Mouse (Mus musculus): Measurements from ENCODE around the gene Ptch1. TPM values are rescaled to one million over a fixed set of nuclear protein-coding genes. Genes with fewer than 3 reads are reported as not detected.

Gene Ptch1
- total RNA-seq, 1 experiment = 21.6 TPM

- DNase-seq (ENCODE audit: low read depth, low spot score) = no peak
- Histone ChIP-seq H3K4me1 (ENCODE audit: control insufficient read depth in 2 of 2, insufficient read depth in 2 of 2, low read length in 2 of 2, poor library complexity in 1 of 2) (peaks cover 12 to 33% of the 10 kb centered on the region in 2 experiments; a peak in 3 of 4 replicates), H3K27ac (ENCODE audit: insufficient read depth, low read depth, low read length, poor library complexity, severe bottlenecking) (no peak overlapping the region), H3K9ac (ENCODE audit: insufficient read depth, low read depth, low read length, poor library complexity, severe bottlenecking) (no peak overlapping the region), H3K9me3 (ENCODE audit: control insufficient read depth, insufficient read depth, low read depth, low read length) (no peaks in the 10 kb centered on the region), H3K4me3 (ENCODE audit: insufficient read depth in 1 of 2, low read depth in 1 of 2, low read length in 2 of 2, poor library complexity in 1 of 2, severe bottlenecking in 1 of 2) (no peak overlapping the region), H3K36me3 (ENCODE audit: control insufficient read depth, insufficient read depth, low read length, poor library complexity, severe bottlenecking) (peaks cover 12% of the 10 kb centered on the region)
- TF ChIP-seq MAFK (IDR thresholded peaks at IDR 0.05; ENCODE audit: insufficient read depth, low read depth, low read length) (no peak), CHD2 (IDR thresholded peaks at IDR 0.05; ENCODE audit: low read depth, low read length) (no peak), ZNF384 (IDR thresholded peaks at IDR 0.05; ENCODE audit: low read depth, low read length) (no peak), HCFC1 (IDR thresholded peaks at IDR 0.05; ENCODE audit: borderline replicate concordance, insufficient read depth, low read length) (no peak), ZC3H11A (IDR thresholded peaks at IDR 0.05; ENCODE audit: borderline replicate concordance, low read depth, low read length) (no peak)
- in situ Hi-C loops (cut with MboI; ENCODE audit: low sequenced_read_pairs in 2 of 2, unreplicated experiment in 2 of 2) = no loop called here
Measured at GRCm38 (mm10) chr13:63554569-63554968, 18.8 kb downstream of the Ptch1 start.

- in situ Hi-C loops (cut with MboI; ENCODE audit: low sequenced_read_pairs in 2 of 2, unreplicated experiment in 2 of 2) = no loop called here
- Histone ChIP-seq H3K36me3 (ENCODE audit: control insufficient read depth, insufficient read depth, low read length, poor library complexity, severe bottlenecking) (peaks cover 8% of the 10 kb centered on the region), H3K4me1 (ENCODE audit: control insufficient read depth in 2 of 2, insufficient read depth in 2 of 2, low read length in 2 of 2, poor library complexity in 1 of 2) (peaks cover 12 to 27% of the 10 kb centered on the region in 2 experiments; a peak in 3 of 4 replicates), H3K27ac (ENCODE audit: insufficient read depth, low read depth, low read length, poor library complexity, severe bottlenecking) (no peak overlapping the region), H3K9me3 (ENCODE audit: control insufficient read depth, insufficient read depth, low read depth, low read length) (no peaks in the 10 kb centered on the region), H3K9ac (ENCODE audit: insufficient read depth, low read depth, low read length, poor library complexity, severe bottlenecking) (no peak overlapping the region), H3K4me3 (ENCODE audit: insufficient read depth in 1 of 2, low read depth in 1 of 2, low read length in 2 of 2, poor library complexity in 1 of 2, severe bottlenecking in 1 of 2) (no peak overlapping the region)
- TF ChIP-seq ZC3H11A (IDR thresholded peaks at IDR 0.05; ENCODE audit: borderline replicate concordance, low read depth, low read length) (no peak), CHD2 (IDR thresholded peaks at IDR 0.05; ENCODE audit: low read depth, low read length) (no peak), HCFC1 (IDR thresholded peaks at IDR 0.05; ENCODE audit: borderline replicate concordance, insufficient read depth, low read length) (no peak), ZNF384 (IDR thresholded peaks at IDR 0.05; ENCODE audit: low read depth, low read length) (no peak), MAFK (IDR thresholded peaks at IDR 0.05; ENCODE audit: insufficient read depth, low read depth, low read length) (no peak)
- no peak for DNase-seq (ENCODE audit: low read depth, low spot score)
Measured at GRCm38 (mm10) chr13:63553436-63553835, 20.0 kb downstream of the Ptch1 start.

GRCm38 (mm10) chr13:63552291-63552932 lies 21.0 kb downstream of the Ptch1 start:
- TF ChIP-seq MAFK (IDR thresholded peaks at IDR 0.05; ENCODE audit: insufficient read depth, low read depth, low read length) = no peak
- TF ChIP-seq HCFC1 (IDR thresholded peaks at IDR 0.05; ENCODE audit: borderline replicate concordance, insufficient read depth, low read length) = no peak
- TF ChIP-seq ZC3H11A (IDR thresholded peaks at IDR 0.05; ENCODE audit: borderline replicate concordance, low read depth, low read length) = no peak
- TF ChIP-seq ZNF384 (IDR thresholded peaks at IDR 0.05; ENCODE audit: low read depth, low read length) = no peak
- no peak for TF ChIP-seq CHD2 (IDR thresholded peaks at IDR 0.05; ENCODE audit: low read depth, low read length)
- Histone ChIP-seq H3K36me3 (ENCODE audit: control insufficient read depth, insufficient read depth, low read length, poor library complexity, severe bottlenecking) (peaks cover 10% of the 10 kb centered on the region), H3K4me1 (ENCODE audit: control insufficient read depth in 2 of 2, insufficient read depth in 2 of 2, low read length in 2 of 2, poor library complexity in 1 of 2) (peaks cover 12 to 20% of the 10 kb centered on the region in 2 experiments; a peak in 3 of 4 replicates), H3K9me3 (ENCODE audit: control insufficient read depth, insufficient read depth, low read depth, low read length) (no peaks in the 10 kb centered on the region), H3K27ac (ENCODE audit: insufficient read depth, low read depth, low read length, poor library complexity, severe bottlenecking) (no peak overlapping the region), H3K4me3 (ENCODE audit: insufficient read depth in 1 of 2, low read depth in 1 of 2, low read length in 2 of 2, poor library complexity in 1 of 2, severe bottlenecking in 1 of 2) (no peak overlapping the region), H3K9ac (ENCODE audit: insufficient read depth, low read depth, low read length, poor library complexity, severe bottlenecking) (no peak overlapping the region)
- in situ Hi-C loops (cut with MboI; ENCODE audit: low sequenced_read_pairs in 2 of 2, unreplicated experiment in 2 of 2) = no loop called here
- DNase-seq (ENCODE audit: low read depth, low spot score) = no peak

- Histone ChIP-seq H3K4me3 (ENCODE audit: insufficient read depth in 1 of 2, low read depth in 1 of 2, low read length in 2 of 2, poor library complexity in 1 of 2, severe bottlenecking in 1 of 2) (no peak overlapping the region), H3K27ac (ENCODE audit: insufficient read depth, low read depth, low read length, poor library complexity, severe bottlenecking) (no peak overlapping the region), H3K9me3 (ENCODE audit: control insufficient read depth, insufficient read depth, low read depth, low read length) (no peaks in the 10 kb centered on the region), H3K4me1 (ENCODE audit: control insufficient read depth in 2 of 2, insufficient read depth in 2 of 2, low read length in 2 of 2, poor library complexity in 1 of 2) (peaks cover 12 to 17% of the 10 kb centered on the region in 2 experiments; a peak in 3 of 4 replicates), H3K36me3 (ENCODE audit: control insufficient read depth, insufficient read depth, low read length, poor library complexity, severe bottlenecking) (peaks cover 10% of the 10 kb centered on the region), H3K9ac (ENCODE audit: insufficient read depth, low read depth, low read length, poor library complexity, severe bottlenecking) (no peak overlapping the region)
- in situ Hi-C loops (cut with MboI; ENCODE audit: low sequenced_read_pairs in 2 of 2, unreplicated experiment in 2 of 2) = no loop called here
- TF ChIP-seq ZNF384 (IDR thresholded peaks at IDR 0.05; ENCODE audit: low read depth, low read length) (no peak), HCFC1 (IDR thresholded peaks at IDR 0.05; ENCODE audit: borderline replicate concordance, insufficient read depth, low read length) (no peak), CHD2 (IDR thresholded peaks at IDR 0.05; ENCODE audit: low read depth, low read length) (no peak), MAFK (IDR thresholded peaks at IDR 0.05; ENCODE audit: insufficient read depth, low read depth, low read length) (no peak), ZC3H11A (IDR thresholded peaks at IDR 0.05; ENCODE audit: borderline replicate concordance, low read depth, low read length) (no peak)
- DNase-seq (ENCODE audit: low read depth, low spot score) = no peak
Measured at GRCm38 (mm10) chr13:63551552-63552290, 21.7 kb downstream of the Ptch1 start.
